Mouse (Mus musculus) gastrocnemius, adult 8-10 months (tissue): Measurements from ENCODE around the gene Gsk3b. TPM values are rescaled to one million over a fixed set of nuclear protein-coding genes. Genes with fewer than 3 reads are reported as not detected.
"Not testable (repeated sequence)": the region's sequence is repeated elsewhere in the genome, so short reads cannot be mapped to it uniquely, and the experiment has no call there.

Source experiments
- DNase-seq, 2 experiments: peaks; one replicate each; pipeline ENCODE4 v3.0.0; 2022; ENCODE audit warnings: low spot score in 2 of 2
- total RNA-seq, 4 experiments: library from RNA; stranded (reverse); gene quantifications; 2 replicates each; pipeline ENCODE4 v1.2.4; 2022

Gsk3b gene
- total RNA-seq, 4 experiments from 2014 or later, result 63.7 to 77.1 (median 71.3) TPM

GRCm38 (mm10) chr16:38184657-38185269, 96.0 kb downstream of the Gsk3b start:
- DNase-seq, result no peak

- no peak for DNase-seq
These were observed 101.2 kb downstream of the Gsk3b start for GRCm38 (mm10) chr16:38189952-38190351.

GRCm38 (mm10) chr16:38190531-38190930, 101.7 kb downstream of the Gsk3b start:
- DNase-seq, result no peak

GRCm38 (mm10) chr16:38191460-38191859, 102.7 kb downstream of the Gsk3b start:
- DNase-seq, result no peak

- no peak for DNase-seq
These were observed 103.8 kb downstream of the Gsk3b start for GRCm38 (mm10) chr16:38192640-38193039.

GRCm38 (mm10) chr16:38197299-38197698, 108.5 kb downstream of the Gsk3b start:
- DNase-seq, result no peak

- DNase-seq, result no peak
These were observed 116.5 kb downstream of the Gsk3b start for GRCm38 (mm10) chr16:38205272-38205671.

GRCm38 (mm10) chr16:38222491-38222890, 133.7 kb downstream of the Gsk3b start:
- DNase-seq, result not testable (repeated sequence)

GRCm38 (mm10) chr16:38236936-38237585, 148.3 kb downstream of the Gsk3b start:
- DNase-seq, result no peak

- peak in 1 of 2 experiments; percentile 23 for DNase-seq
These were observed 150.9 kb downstream of the Gsk3b start for GRCm38 (mm10) chr16:38239729-38240128.

GRCm38 (mm10) chr16:38240167-38240566, 151.4 kb downstream of the Gsk3b start:
- no peak for DNase-seq

GRCm38 (mm10) chr16:38244111-38244510, 155.3 kb downstream of the Gsk3b start:
- no peak for DNase-seq

- no peak for DNase-seq
These were observed 156.6 kb downstream of the Gsk3b start for GRCm38 (mm10) chr16:38245379-38245778.

GRCm38 (mm10) chr16:38245849-38246585, 157.2 kb downstream of the Gsk3b start:
- DNase-seq, result no peak

GRCm38 (mm10) chr16:38248331-38248961, 159.6 kb downstream of the Gsk3b start:
- no peak for DNase-seq

- DNase-seq, result no peak
These were observed 161.7 kb downstream of the Gsk3b start for GRCm38 (mm10) chr16:38250467-38250866.

- no peak for DNase-seq
These were observed 165.2 kb downstream of the Gsk3b start for GRCm38 (mm10) chr16:38254001-38254400.

GRCm38 (mm10) chr16:38255107-38255506, 166.3 kb downstream of the Gsk3b start:
- no peak for DNase-seq

- no peak for DNase-seq
These were observed 167.1 kb downstream of the Gsk3b start for GRCm38 (mm10) chr16:38255927-38256326.

- DNase-seq, result no peak
These were observed 182.8 kb downstream of the Gsk3b start for GRCm38 (mm10) chr16:38271601-38272000.

GRCm38 (mm10) chr16:38272483-38272882, 183.7 kb downstream of the Gsk3b start:
- DNase-seq, result no peak

GRCm38 (mm10) chr16:38274737-38275136, 185.9 kb downstream of the Gsk3b start:
- DNase-seq, result no peak
